Mouse (Mus musculus): ENCODE measurements around the gene Wbp2.

The Wbp2 gene

GRCm38 (mm10) chr11:116061641-116062415 lies 25.0 kb downstream of the Wbp2 start:
- DNase-seq: peak; percentile 86 to 87

GRCm38 (mm10) chr11:116060596-116060995 lies 26.2 kb downstream of the Wbp2 start:
- peak; percentile 70 to 73 for DNase-seq

- DNase-seq: peak; percentile 54 to 56
Measured at GRCm38 (mm10) chr11:116059691-116060025, 27.1 kb downstream of the Wbp2 start.

GRCm38 (mm10) chr11:116058868-116059690 lies 27.7 kb downstream of the Wbp2 start:
- peak; percentile 54 to 59 for DNase-seq

GRCm38 (mm10) chr11:116058022-116058614 lies 28.7 kb downstream of the Wbp2 start:
- DNase-seq: peak in 1 of 2 experiments; percentile 62

- no peak for DNase-seq
Measured at GRCm38 (mm10) chr11:116057237-116057881, 29.4 kb downstream of the Wbp2 start.

GRCm38 (mm10) chr11:116055873-116056272 lies 30.9 kb downstream of the Wbp2 start:
- DNase-seq: no peak

GRCm38 (mm10) chr11:116053510-116054229 lies 33.1 kb downstream of the Wbp2 start:
- no peak for DNase-seq

- no peak for DNase-seq
Measured at GRCm38 (mm10) chr11:116050196-116050595, 36.6 kb downstream of the Wbp2 start.

GRCm38 (mm10) chr11:116049610-116050009 lies 37.2 kb downstream of the Wbp2 start:
- DNase-seq: no peak

- DNase-seq: no peak
Measured at GRCm38 (mm10) chr11:116045173-116045572, 41.6 kb downstream of the Wbp2 start.

- no peak for DNase-seq
Measured at GRCm38 (mm10) chr11:116043286-116043685, 43.5 kb downstream of the Wbp2 start.

- no peak for DNase-seq
Measured at GRCm38 (mm10) chr11:116042372-116043138, 44.2 kb downstream of the Wbp2 start.

GRCm38 (mm10) chr11:116041833-116042232 lies 45.0 kb downstream of the Wbp2 start:
- no peak for DNase-seq

GRCm38 (mm10) chr11:116040593-116040992 lies 46.2 kb downstream of the Wbp2 start:
- peak; percentile 54 to 68 for DNase-seq

- DNase-seq: no peak
Measured at GRCm38 (mm10) chr11:116037826-116038225, 49.0 kb downstream of the Wbp2 start.

GRCm38 (mm10) chr11:116036671-116037070 lies 50.1 kb downstream of the Wbp2 start:
- no peak for DNase-seq

GRCm38 (mm10) chr11:116034584-116034983 lies 52.2 kb downstream of the Wbp2 start:
- no peak for DNase-seq

GRCm38 (mm10) chr11:116030898-116031845 lies 55.6 kb downstream of the Wbp2 start:
- DNase-seq: peak in 1 of 2 experiments; percentile 54

Data from cerebellum, postnatal 25 days (tissue).